26 mouse cellular contexts compared by ENCODE assay signal in genomic region chr10:30552377-30552776, GRCm38 (mm10).
"Had no signal": no experiment of that assay in that cellular context is flagged by ENCODE, and none has a peak within 500 bp of the region (broad histone marks: within the 10 kb centered on the region; RNA-seq: fewer than 3 reads in every experiment).

No protein-coding gene starts in this region.

- DNase-seq: gastrocnemius, adult 2 months; gastrocnemius, postnatal 10 days; gastrocnemius, postnatal 25 days; heart, adult 2 months; heart, postnatal 10 days; heart, postnatal 4 days; kidney, adult 2 months; kidney, adult 9 months; kidney, postnatal 14 days; kidney, postnatal 36 days; liver; liver, embryonic 13.5 days had no signal

- H3K4me1 ChIP-seq: hindbrain, embryonic 10.5 days; hindbrain, embryonic 12.5 days; intestine, embryonic 15.5 days; kidney, embryonic 15.5 days; limb, embryonic 10.5 days; limb, embryonic 12.5 days had no signal

- H3K27me3 ChIP-seq: heart, embryonic 12.5 days; hindbrain, embryonic 12.5 days; intestine, embryonic 15.5 days; kidney, embryonic 15.5 days; limb, embryonic 12.5 days; liver, embryonic 13.5 days; liver, embryonic 15.5 days had no signal

- H3K9me3 ChIP-seq: heart, embryonic 12.5 days; hindbrain, embryonic 10.5 days; hindbrain, embryonic 12.5 days; intestine, embryonic 15.5 days; kidney, embryonic 15.5 days; limb, embryonic 10.5 days; limb, embryonic 12.5 days; liver, embryonic 13.5 days; liver, embryonic 15.5 days had no signal

- H3K36me3 ChIP-seq: intestine, embryonic 15.5 days had no signal

- ATAC-seq: hindbrain, embryonic 16.5 days; inflammation-experienced regulatory T-cells, adult 6 months; intestine, embryonic 15.5 days; intestine, postnatal 0 days had no signal

- H3K27ac ChIP-seq: gastrocnemius, adult 2 months; heart, adult 2 months; hindbrain, embryonic 10.5 days; hindbrain, embryonic 12.5 days; hindbrain, embryonic 14.5 days; intestine, embryonic 15.5 days; kidney, embryonic 15.5 days; kidney, postnatal 0 days; left cerebral cortex, adult 2 months; limb, embryonic 10.5 days; limb, embryonic 12.5 days; liver, embryonic 13.5 days; liver, embryonic 15.5 days had no signal

- H3K4me3 ChIP-seq: gastrocnemius, adult 2 months; heart, adult 2 months; heart, embryonic 12.5 days; hindbrain, embryonic 10.5 days; hindbrain, embryonic 12.5 days; intestine, embryonic 15.5 days; kidney, embryonic 15.5 days; left cerebral cortex, adult 2 months; limb, embryonic 10.5 days; limb, embryonic 12.5 days; liver, embryonic 13.5 days; liver, embryonic 15.5 days had no signal
